Mouse (Mus musculus): ENCODE results near the gene Srek1.

Srek1 gene

GRCm38 (mm10) chr13:103711406-103712025 is 62.9 kb downstream of the Srek1 start:
- DNase-seq, result no peak

GRCm38 (mm10) chr13:103710359-103710781 is 64.0 kb downstream of the Srek1 start:
- DNase-seq, result peak; percentile 62 to 63

- no peak for DNase-seq
Measured at GRCm38 (mm10) chr13:103705436-103705978, 68.9 kb downstream of the Srek1 start.

- DNase-seq, result no peak
Measured at GRCm38 (mm10) chr13:103703833-103704232, 70.6 kb downstream of the Srek1 start.

- peak; percentile 64 to 65 for DNase-seq
Measured at GRCm38 (mm10) chr13:103703386-103703785, 71.0 kb downstream of the Srek1 start.

- DNase-seq, result no peak
Measured at GRCm38 (mm10) chr13:103702266-103702665, 72.1 kb downstream of the Srek1 start.

- no peak for DNase-seq
Measured at GRCm38 (mm10) chr13:103700752-103701151, 73.7 kb downstream of the Srek1 start.

- no peak for DNase-seq
Measured at GRCm38 (mm10) chr13:103697993-103698392, 76.4 kb downstream of the Srek1 start.

GRCm38 (mm10) chr13:103696164-103696563 is 78.2 kb downstream of the Srek1 start:
- peak; percentile 49 to 55 for DNase-seq

GRCm38 (mm10) chr13:103695456-103695855 is 79.0 kb downstream of the Srek1 start:
- no peak for DNase-seq
